In the genomic region with DNA sequence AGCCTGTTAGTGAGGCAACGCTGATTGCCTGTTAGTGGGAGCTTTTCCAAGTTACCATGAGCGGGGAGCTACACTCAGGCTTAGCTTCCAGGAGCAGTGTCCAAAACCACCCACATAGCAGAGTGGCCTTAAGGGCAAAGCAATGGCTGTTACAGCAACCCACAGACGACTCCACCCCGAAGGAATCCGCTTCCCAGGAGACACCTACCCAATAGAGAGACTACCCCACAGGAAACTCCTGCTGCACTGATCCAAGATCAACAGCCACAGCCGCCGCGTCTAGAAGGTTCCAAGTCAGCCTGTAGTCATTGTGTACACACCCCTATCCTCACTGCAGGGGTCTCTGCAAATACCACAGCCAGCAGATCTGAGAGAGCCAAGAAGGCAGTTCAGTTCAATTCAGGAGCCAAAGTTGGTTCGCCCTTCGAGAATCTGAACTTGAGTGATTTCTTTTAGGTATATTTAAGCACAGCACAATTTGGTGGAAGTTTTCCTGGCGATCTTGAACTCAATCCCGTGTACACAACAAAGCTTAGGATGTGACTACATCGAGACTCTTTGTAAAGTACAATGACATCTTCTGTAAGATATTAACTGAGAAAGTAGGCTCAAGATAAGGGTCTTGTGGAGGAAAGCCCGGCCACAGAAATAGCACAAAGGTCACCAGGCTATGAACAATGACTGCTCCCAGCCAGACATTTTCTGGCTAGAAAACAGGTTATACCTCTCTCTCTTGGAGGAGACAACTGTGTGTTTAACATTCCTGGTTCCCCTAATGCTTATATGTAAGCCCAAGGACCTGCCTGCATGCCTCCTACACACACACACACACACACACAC, we compare ENCODE assay signal across 12 mouse cellular contexts. TPM values are rescaled to one million over a fixed set of nuclear protein-coding genes. Genes with fewer than 3 reads are reported as not detected.
DNase-seq lines count a peak whose midpoint lies in the region; ATAC-seq and TF ChIP-seq lines count a peak whose summit lies in the region.
"Had no signal": no experiment of that assay in that cellular context is flagged by ENCODE, and none has a peak within 500 bp of the region (broad histone marks: within the 10 kb centered on the region; RNA-seq: fewer than 3 reads in every experiment).

No protein-coding gene starts in this region.

- H3K27ac ChIP-seq in embryonic facial prominence, embryonic 13.5 days, result peak overlapping the region; percentile 44; the same call in 1 of the 2 replicates
- no peak overlapping the region for H3K27ac ChIP-seq in embryonic facial prominence, embryonic 10.5 days (replicated peaks)
- H3K27ac ChIP-seq in midbrain, postnatal 0 days (ENCODE audit: low read depth, low read length), result no peak overlapping the region
- H3K27ac ChIP-seq in midbrain, embryonic 16.5 days (ENCODE audit: low read length), result no peak overlapping the region
- H3K27ac ChIP-seq: hindbrain, embryonic 15.5 days; left cerebral cortex, adult 2 months had no signal

- H3K4me2 ChIP-seq in embryonic facial prominence, embryonic 13.5 days, result no peak overlapping the region
- H3K4me2 ChIP-seq in midbrain, postnatal 0 days (ENCODE audit: low read depth, low read length, poor library complexity, severe bottlenecking), result no peak overlapping the region
- no peak overlapping the region for H3K4me2 ChIP-seq in midbrain, embryonic 16.5 days (ENCODE audit: low read length)
- H3K4me2 ChIP-seq: hindbrain, embryonic 15.5 days; neural tube, embryonic 15.5 days had no signal

- no peaks in the 10 kb centered on the region for H3K27me3 ChIP-seq in embryonic facial prominence, embryonic 13.5 days
- peaks cover 15% of the 10 kb centered on the region for H3K27me3 ChIP-seq in embryonic facial prominence, embryonic 10.5 days (replicated peaks; ENCODE audit: low read depth, poor library complexity, severe bottlenecking)
- no peaks in the 10 kb centered on the region for H3K27me3 ChIP-seq in midbrain, postnatal 0 days (ENCODE audit: insufficient read depth, low read length)
- H3K27me3 ChIP-seq in midbrain, embryonic 16.5 days (ENCODE audit: control insufficient read depth, insufficient read depth, low read depth, low read length), result no peaks in the 10 kb centered on the region
- H3K27me3 ChIP-seq: hindbrain, embryonic 15.5 days had no signal

- 69% methylated on average over 14 of the region's 14 CpGs for WGBS in embryonic facial prominence, embryonic 13.5 days
- 74% methylated on average over 14 of the region's 14 CpGs for WGBS in embryonic facial prominence, embryonic 10.5 days
- WGBS in midbrain, postnatal 0 days, result 64% methylated on average over 14 of the region's 14 CpGs
- 73% methylated on average over 14 of the region's 14 CpGs for WGBS in midbrain, embryonic 16.5 days

- TF ChIP-seq CTCF in midbrain, postnatal 0 days (IDR thresholded peaks at IDR 0.05), result no peak

- peaks cover 13% of the 10 kb centered on the region for H3K4me1 ChIP-seq in embryonic facial prominence, embryonic 13.5 days
- peaks cover 20% of the 10 kb centered on the region for H3K4me1 ChIP-seq in embryonic facial prominence, embryonic 10.5 days
- H3K4me1 ChIP-seq in midbrain, postnatal 0 days (ENCODE audit: insufficient read depth, low read length), result no peaks in the 10 kb centered on the region
- peaks cover 9% of the 10 kb centered on the region for H3K4me1 ChIP-seq in midbrain, embryonic 16.5 days (ENCODE audit: control insufficient read depth, insufficient read depth, low read length)

- no peaks in the 10 kb centered on the region for H3K36me3 ChIP-seq in embryonic facial prominence, embryonic 13.5 days
- H3K36me3 ChIP-seq in embryonic facial prominence, embryonic 10.5 days (replicated peaks), result no peaks in the 10 kb centered on the region
- no peaks in the 10 kb centered on the region for H3K36me3 ChIP-seq in midbrain, postnatal 0 days (ENCODE audit: insufficient read depth, low read length)
- no peaks in the 10 kb centered on the region for H3K36me3 ChIP-seq in midbrain, embryonic 16.5 days (ENCODE audit: control insufficient read depth, insufficient read depth, low read length)
- H3K36me3 ChIP-seq: hindbrain, embryonic 15.5 days; neural tube, embryonic 15.5 days had no signal

- no peak for ATAC-seq in embryonic facial prominence, embryonic 13.5 days (ENCODE audit: insufficient number of reproducible peaks, insufficient read depth, low FRiP score, low TSS enrichment, low read depth)
- ATAC-seq in midbrain, postnatal 0 days (ENCODE audit: low FRiP score), result no peak
- ATAC-seq in midbrain, embryonic 16.5 days, result no peak
- no peak for ATAC-seq in activated CD4-positive, CD25-positive, alpha-beta regulatory T cell, adult 4 months

- peaks cover 4% of the 10 kb centered on the region for H3K9me3 ChIP-seq in embryonic facial prominence, embryonic 13.5 days
- H3K9me3 ChIP-seq in embryonic facial prominence, embryonic 10.5 days, result peaks cover 3% of the 10 kb centered on the region; the same call in 1 of the 2 replicates
- no peaks in the 10 kb centered on the region for H3K9me3 ChIP-seq in midbrain, postnatal 0 days (ENCODE audit: low read length)
- no peaks in the 10 kb centered on the region for H3K9me3 ChIP-seq in midbrain, embryonic 16.5 days (replicated peaks; ENCODE audit: control insufficient read depth, low read length, poor library complexity, severe bottlenecking)
- H3K9me3 ChIP-seq: hindbrain, embryonic 15.5 days had no signal

- DNase-seq in embryonic facial prominence, embryonic 10.5 days (ENCODE audit: low spot score), result no peak
- DNase-seq in midbrain, postnatal 0 days (ENCODE audit: low spot score), result peak; percentile 47
- DNase-seq in heart, postnatal 36 days, result peak; percentile 22 to 38
- no peak for DNase-seq in urinary bladder, adult 18-20 months (ENCODE audit: low spot score in 2 of 2)
- DNase-seq in layer of hippocampus, adult 9-10 months (ENCODE audit: low spot score), result no peak
- DNase-seq: spleen, adult 18-20 months had no signal

- intact Hi-C loops in heart, postnatal 36 days (cut with DNase I), result loop anchor here (10.0 kb wide), 1 partner anchor 478 kb away; the partner anchor contains the start of gene Parvb

- H3K9ac ChIP-seq in embryonic facial prominence, embryonic 13.5 days, result no peak overlapping the region
- H3K9ac ChIP-seq in midbrain, postnatal 0 days (replicated peaks; ENCODE audit: low read length, poor library complexity, severe bottlenecking), result no peak overlapping the region
- H3K9ac ChIP-seq in midbrain, embryonic 16.5 days (ENCODE audit: low read depth, low read length), result no peak overlapping the region
- H3K9ac ChIP-seq: hindbrain, embryonic 15.5 days; neural tube, embryonic 15.5 days had no signal

- no peak overlapping the region for H3K4me3 ChIP-seq in embryonic facial prominence, embryonic 13.5 days
- H3K4me3 ChIP-seq in embryonic facial prominence, embryonic 10.5 days, result no peak overlapping the region
- no peak overlapping the region for H3K4me3 ChIP-seq in midbrain, postnatal 0 days (ENCODE audit: low read depth, low read length)
- no peak overlapping the region for H3K4me3 ChIP-seq in midbrain, embryonic 16.5 days (ENCODE audit: low read depth, low read length)
- H3K4me3 ChIP-seq: hindbrain, embryonic 15.5 days; left cerebral cortex, adult 2 months; neural tube, embryonic 15.5 days had no signal

RNA-seq across cellular contexts. Expression of gene Arhgap8, which starts 7.1 kb away (rescaled TPM):
- polyA plus RNA-seq in embryonic facial prominence, embryonic 13.5 days (2015; fragmentation: Nextera tagmentation; extraction: Ambion mirVana), result 3.9 and 6.0 TPM in 2 replicates
- 5.9 and 6.6 TPM in 2 replicates for polyA plus RNA-seq in embryonic facial prominence, embryonic 10.5 days (2016; fragmentation: Nextera tagmentation; extraction: Ambion mirVana)
- total RNA-seq in midbrain, postnatal 0 days (2014; rRNA removed), result 0.44 and 0.61 TPM in 2 replicates
- 0.33 and 0.53 TPM in 2 replicates for polyA plus RNA-seq in midbrain, postnatal 0 days (2015; fragmentation: Nextera tagmentation; extraction: Ambion mirVana)
- 0.35 and 0.39 TPM in 2 replicates for polyA plus RNA-seq in midbrain, embryonic 16.5 days (2015; fragmentation: Nextera tagmentation; extraction: Ambion mirVana)
- total RNA-seq in heart, postnatal 36 days (2021), result under 1 TPM; 0.60 to 0.92 TPM
- polyA plus RNA-seq in activated CD4-positive, CD25-positive, alpha-beta regulatory T cell, adult 4 months (2017; shearing (Covaris generic)), result not detected
- total RNA-seq: left cerebral cortex, adult 2 months had no signal

RNA-seq across cellular contexts. Expression of gene Prr5, which starts 43.4 kb away (rescaled TPM):
- 18.8 and 20.7 TPM in 2 replicates for polyA plus RNA-seq in embryonic facial prominence, embryonic 13.5 days (2015; fragmentation: Nextera tagmentation; extraction: Ambion mirVana)
- 16.2 and 17.7 TPM in 2 replicates for polyA plus RNA-seq in embryonic facial prominence, embryonic 10.5 days (2016; fragmentation: Nextera tagmentation; extraction: Ambion mirVana)
- total RNA-seq in midbrain, postnatal 0 days (2014; rRNA removed), result 25.8 and 33.4 TPM in 2 replicates
- 37.8 and 40.7 TPM in 2 replicates for polyA plus RNA-seq in midbrain, postnatal 0 days (2015; fragmentation: Nextera tagmentation; extraction: Ambion mirVana)
- polyA plus RNA-seq in midbrain, embryonic 16.5 days (2015; fragmentation: Nextera tagmentation; extraction: Ambion mirVana), result 28.1 and 30.8 TPM in 2 replicates
- 1 to 10 TPM; 3.1 to 3.7 TPM for total RNA-seq in heart, postnatal 36 days (2021)
- polyA plus RNA-seq in activated CD4-positive, CD25-positive, alpha-beta regulatory T cell, adult 4 months (2017; shearing (Covaris generic)), result not detected

Comparison
In these comparisons a context has a peak if more than half of its experiments do, and no peak if none do; other contexts are left out.
1. DNase-seq: peak in midbrain, postnatal 0 days (single experiment) and heart, postnatal 36 days (2 of 2); none in embryonic facial prominence, embryonic 10.5 days (single experiment), urinary bladder, adult 18-20 months (0 of 2) and layer of hippocampus, adult 9-10 months (single experiment).
2. RNA of gene Prr5, which starts 43.4 kb away (polyA plus RNA-seq): 37.8 to 40.7 TPM in midbrain, postnatal 0 days, 28.1 to 30.8 TPM in midbrain, embryonic 16.5 days, 18.8 to 20.7 TPM in embryonic facial prominence, embryonic 13.5 days and 16.2 to 17.7 TPM in embryonic facial prominence, embryonic 10.5 days; not detected in activated CD4-positive, CD25-positive, alpha-beta regulatory T cell, adult 4 months; every median in the first group is over 10 times any median in the second.